In genomic region chr2:3629741-3630140, GRCm38 (mm10) we compare ENCODE assay signal across 10 mouse cellular contexts. TPM values are rescaled to one million over a fixed set of nuclear protein-coding genes. Genes with fewer than 3 reads are reported as not detected.
DNase-seq lines count a peak whose midpoint lies in the region; ATAC-seq and TF ChIP-seq lines count a peak whose summit lies in the region.
"Had no signal": no experiment of that assay in that cellular context is flagged by ENCODE, and none has a peak within 500 bp of the region (broad histone marks: within the 10 kb centered on the region; RNA-seq: fewer than 3 reads in every experiment).

No protein-coding gene starts in this region.

- no peak overlapping the region for H3K27ac ChIP-seq in lung, postnatal 0 days (ENCODE audit: low read length)
- H3K27ac ChIP-seq in thymus, adult 2 months (ENCODE audit: control insufficient read depth, insufficient read depth, low read length), result no peak overlapping the region
- H3K27ac ChIP-seq: limb, embryonic 13.5 days; neural tube, embryonic 12.5 days had no signal

- no peak for ATAC-seq in lung, postnatal 0 days

- H3K27me3 ChIP-seq in lung, postnatal 0 days (replicated peaks; ENCODE audit: insufficient read depth, low read length), result no peaks in the 10 kb centered on the region
- H3K27me3 ChIP-seq in thymus, adult 2 months (ENCODE audit: control insufficient read depth, insufficient read depth, low read length), result no peaks in the 10 kb centered on the region
- H3K27me3 ChIP-seq: limb, embryonic 13.5 days; neural tube, embryonic 12.5 days had no signal

- intact Hi-C loops in left cerebral cortex, postnatal 36 days (cut with DNase I), result no loop called here

- no peak overlapping the region for H3K9ac ChIP-seq in lung, postnatal 0 days (replicated peaks; ENCODE audit: low read depth)
- H3K9ac ChIP-seq: limb, embryonic 13.5 days; neural tube, embryonic 12.5 days had no signal

- no peak for TF ChIP-seq EP300 in lung, postnatal 0 days (IDR thresholded peaks at IDR 0.05)

- H3K9me3 ChIP-seq in lung, postnatal 0 days (ENCODE audit: low read length), result no peaks in the 10 kb centered on the region
- H3K9me3 ChIP-seq: limb, embryonic 13.5 days had no signal

- H3K36me3 ChIP-seq in lung, postnatal 0 days (ENCODE audit: insufficient read depth, low read length), result no peaks in the 10 kb centered on the region
- H3K36me3 ChIP-seq in thymus, adult 2 months (ENCODE audit: control insufficient read depth, insufficient read depth, low read length), result no peaks in the 10 kb centered on the region
- H3K36me3 ChIP-seq: limb, embryonic 13.5 days; neural tube, embryonic 12.5 days had no signal

- no peak overlapping the region for H3K4me3 ChIP-seq in lung, postnatal 0 days (ENCODE audit: low read depth, low read length)
- no peak overlapping the region for H3K4me3 ChIP-seq in thymus, adult 2 months (ENCODE audit: control insufficient read depth, insufficient read depth, low read length)
- H3K4me3 ChIP-seq: limb, embryonic 13.5 days; neural tube, embryonic 12.5 days had no signal

- 81% methylated on average over 5 of the region's 5 CpGs for WGBS in lung, postnatal 0 days
- 92% methylated on average over 5 of the region's 5 CpGs for WGBS in thymus, adult 2 months

- TF ChIP-seq CTCF in lung, postnatal 0 days (IDR thresholded peaks at IDR 0.05), result peak; percentile 48
- peak; percentile 19; the same call in 1 of the 2 replicates for TF ChIP-seq CTCF in brain, embryonic 14.5 days (IDR thresholded peaks at IDR 0.05; ENCODE audit: borderline replicate concordance, extremely low read depth, insufficient read depth, insufficient read length)
- peak; percentile 58; the same call in 1 of the 2 replicates for TF ChIP-seq CTCF in thymus, adult 2 months (IDR thresholded peaks at IDR 0.05; ENCODE audit: borderline replicate concordance, control insufficient read depth, extremely low read depth, insufficient read depth, low read length, poor library complexity)

- no peak overlapping the region for H3K4me2 ChIP-seq in lung, postnatal 0 days (replicated peaks; ENCODE audit: low read depth, low read length)
- H3K4me2 ChIP-seq: limb, embryonic 13.5 days; neural tube, embryonic 12.5 days had no signal

- no peak for TF ChIP-seq POLR2A in brain, embryonic 14.5 days (IDR thresholded peaks at IDR 0.05; ENCODE audit: borderline replicate concordance, extremely low read depth, insufficient read depth, insufficient read length, poor library complexity, severe bottlenecking)
- TF ChIP-seq POLR2A in thymus, adult 2 months (IDR thresholded peaks at IDR 0.05; ENCODE audit: control insufficient read depth, extremely low read depth, insufficient read depth, low read length, poor library complexity), result no peak

- peak; percentile 58 for DNase-seq in heart, adult 11 months
- no peak for DNase-seq in heart, adult 9 months (ENCODE audit: low spot score in 2 of 2)
- DNase-seq in lung, postnatal 0 days (ENCODE audit: low spot score), result no peak
- DNase-seq in lung, postnatal 25 days (ENCODE audit: low spot score), result no peak
- DNase-seq in brain, embryonic 14.5 days (ENCODE audit: low read depth), result no peak
- peak; percentile 51 for DNase-seq in thymus, adult 2 months
- no peak for DNase-seq in left cerebral cortex, postnatal 36 days (ENCODE audit: low spot score in 2 of 2)
- DNase-seq in yolk sac, embryonic 10.5 days (ENCODE audit: low spot score), result no peak

- H3K4me1 ChIP-seq in lung, postnatal 0 days (ENCODE audit: insufficient read depth, low read depth, low read length), result no peaks in the 10 kb centered on the region
- H3K4me1 ChIP-seq in thymus, adult 2 months (replicated peaks; ENCODE audit: control insufficient read depth, insufficient read depth, low read length), result peaks cover 3% of the 10 kb centered on the region
- H3K4me1 ChIP-seq: limb, embryonic 13.5 days; neural tube, embryonic 12.5 days had no signal

RNA-seq across cellular contexts. Expression of gene Fam107b, which starts 59.5 kb away (rescaled TPM):
- polyA plus RNA-seq in lung, postnatal 0 days (2015; fragmentation: Nextera tagmentation; extraction: Ambion mirVana), result 20.0 and 20.5 TPM in 2 replicates
- polyA plus RNA-seq in brain, embryonic 14.5 days (2012; rRNA removed), result 33.9 and 37.2 TPM in 2 replicates
- polyA plus RNA-seq in thymus, adult 2 months (2012; rRNA removed), result 81.3 and 98.8 TPM in 2 replicates
- 10 to 100 TPM in 1 of 2 experiments, 1 to 10 TPM in 1; 6.4 to 11.9 TPM for total RNA-seq in left cerebral cortex, postnatal 36 days (2021)

Comparison
In these comparisons a context has a peak if more than half of its experiments do, and no peak if none do; other contexts are left out.
1. DNase-seq: peak in heart, adult 11 months (single experiment) and thymus, adult 2 months (single experiment); none in heart, adult 9 months (0 of 2), lung, postnatal 0 days (single experiment), lung, postnatal 25 days (single experiment), brain, embryonic 14.5 days (single experiment), left cerebral cortex, postnatal 36 days (0 of 2) and yolk sac, embryonic 10.5 days (single experiment).
2. Peak in every context shown above with its lines, with median percentiles within 50 percentile points of each other: CTCF ChIP-seq.